Mouse (Mus musculus) heart, postnatal 0 days (tissue): ENCODE results near the gene Rcn3. TPM values are rescaled to one million over a fixed set of nuclear protein-coding genes. Genes with fewer than 3 reads are reported as not detected.

Source experiments
- ATAC-seq: fragments of 200-750 bp; cut with Nextera tagmentation; 2 replicates; pipeline ENCODE4 v1.8.0; 2017; ENCODE audit warnings: low read depth, moderate number of reproducible peaks, moderate library complexity; ENCODE audit not compliant: insufficient read depth
- DNase-seq: peaks from one replicate; pipeline ENCODE4 v3.0.0-alpha.2; 2016; ENCODE audit warnings: low spot score
- H3K27ac ChIP-seq: fragments of 300-500 bp; sonication (generic); 2 replicates; pipeline ENCODE4 v1.5.1; 2014; ENCODE audit warnings: low read depth, mild to moderate bottlenecking
- H3K27me3 ChIP-seq: fragments of 300-500 bp; sonication (generic); 2 replicates; pipeline ENCODE4 v1.6.1; 2014; ENCODE audit warnings: low read length, mixed read lengths; ENCODE audit not compliant: control insufficient read depth, insufficient read depth
- H3K36me3 ChIP-seq: fragments of 300-500 bp; sonication (generic); replicated peaks from 2 replicates; pipeline ENCODE4 v1.6.1; 2014; ENCODE audit warnings: low read length, mixed read lengths; ENCODE audit not compliant: control insufficient read depth, insufficient read depth
- H3K4me1 ChIP-seq: fragments of 300-500 bp; sonication (generic); 2 replicates; pipeline ENCODE4 v1.6.1; 2014; ENCODE audit warnings: antibody characterized with exemption; ENCODE audit not compliant: control insufficient read depth, insufficient read depth
- H3K4me2 ChIP-seq: fragments of 300-500 bp; sonication (generic); 2 replicates; pipeline ENCODE4 v1.6.1; 2014; ENCODE audit warnings: low read depth, mild to moderate bottlenecking, low read length, moderate library complexity
- H3K4me3 ChIP-seq: fragments of 300-500 bp; sonication (generic); 2 replicates; pipeline ENCODE4 v1.5.1; 2014; ENCODE audit warnings: low read depth, low read length
- H3K9ac ChIP-seq: fragments of 300-500 bp; sonication (generic); replicated peaks from 2 replicates; pipeline ENCODE4 v1.6.1; 2014; ENCODE audit warnings: low read depth, low read length, mixed read lengths
- H3K9me3 ChIP-seq: fragments of 300-500 bp; sonication (generic); replicated peaks from 2 replicates; pipeline ENCODE4 v1.6.1; 2016; ENCODE audit warnings: low read length; ENCODE audit not compliant: control insufficient read depth
- CTCF ChIP-seq: IDR thresholded peaks from 2 replicates; pipeline ENCODE4 v1.5.1; 2016; ENCODE audit warnings: antibody characterized with exemption, control low read depth, low read depth
- EP300 ChIP-seq: IDR thresholded peaks from 2 replicates; pipeline ENCODE4 v1.6.1; 2016; ENCODE audit warnings: antibody characterized with exemption, low read depth
- WGBS: fragments of 180-500 bp; shearing (Covaris S2); extraction: QIAGEN DNeasy Blood & Tissue Kit; methylation state at CpG from one replicate; pipeline ENCODE4 v1.1.7; 2014; 5-methylcytosine and 5-hydroxymethylcytosine counted together
- polyA plus RNA-seq: library from polyadenylated mRNA; unstranded; fragments of >200 nt; fragmentation: Nextera tagmentation; extraction: Ambion mirVana; gene quantifications from 2 replicates; pipeline ENCODE4 v1.2.1, GENCODE M21; 2015
- total RNA-seq: library from RNA; depleted of rRNA; stranded (reverse); fragments of >200 nt; gene quantifications from 2 replicates; pipeline ENCODE4 v1.2.3, GENCODE M21; 2014; ENCODE audit warnings: low replicate concordance

Rcn3 gene
- total and polyA plus RNA-seq, 2 experiments from 2014 or later, result 100 to 125 TPM

DNA sequence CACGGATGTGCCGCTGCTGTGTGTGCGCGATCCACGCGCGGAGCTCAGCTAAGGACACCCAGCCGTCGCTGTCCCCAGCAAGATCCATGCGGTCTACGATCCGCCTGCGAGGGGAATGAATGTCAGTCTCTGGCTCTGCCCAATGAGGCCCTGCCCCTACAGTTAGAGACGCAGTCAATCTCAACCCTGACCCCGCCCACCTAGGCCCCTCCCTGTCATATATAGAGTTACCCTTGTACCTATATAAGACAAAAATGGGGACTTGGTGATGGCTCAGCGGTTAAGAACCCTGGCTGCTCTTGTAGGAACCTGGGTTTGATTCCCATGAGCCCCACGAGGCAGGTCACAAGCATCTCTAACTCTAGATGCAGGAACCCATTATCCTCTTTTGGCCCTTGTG lies 3.4 kb downstream of the Rcn3 start:
- 0 out of 2 replicates have a peak, but pooled peaks cover 10% of the 10 kb centered on the region for H3K36me3 ChIP-seq
- no peaks in the 10 kb centered on the region for H3K27me3 ChIP-seq
- H3K4me2 ChIP-seq, result no peak overlapping the region
- no peak overlapping the region for H3K4me3 ChIP-seq
- no peak overlapping the region for H3K9ac ChIP-seq
- WGBS, result 87% methylated on average over 17 of the region's 17 CpGs
- H3K4me1 ChIP-seq, result no peaks in the 10 kb centered on the region; the same call in 1 of the 2 replicates
- ATAC-seq (no peak), DNase-seq (no peak)
- TF ChIP-seq EP300, result no peak
- H3K27ac ChIP-seq, result no peak overlapping the region
- H3K9me3 ChIP-seq, result no peaks in the 10 kb centered on the region

DNA sequence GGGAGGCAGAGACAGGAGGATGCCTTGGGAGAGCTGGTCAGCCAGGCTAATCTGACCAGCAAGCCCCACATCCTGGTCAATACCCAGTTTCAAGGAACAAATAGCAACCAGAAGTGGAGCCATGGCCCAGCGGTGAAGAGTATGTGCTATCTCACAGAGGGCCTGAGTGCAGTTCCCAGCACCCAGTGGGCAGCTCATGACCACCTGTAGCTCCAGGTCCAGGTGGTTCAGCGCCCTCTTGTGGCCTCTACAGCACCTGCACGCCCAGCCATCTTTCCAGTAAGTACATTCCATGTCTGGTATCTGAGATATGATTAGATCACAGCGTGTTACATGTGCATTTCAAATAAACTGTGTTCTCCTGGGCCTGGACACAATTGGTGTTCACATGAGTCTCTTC lies 5.9 kb downstream of the Rcn3 start:
- H3K9ac ChIP-seq, result no peak overlapping the region
- H3K4me2 ChIP-seq, result no peak overlapping the region
- H3K27ac ChIP-seq, result no peak overlapping the region
- H3K27me3 ChIP-seq, result no peaks in the 10 kb centered on the region
- no peak for ATAC-seq
- DNase-seq, result no peak
- H3K9me3 ChIP-seq, result no peaks in the 10 kb centered on the region
- TF ChIP-seq CTCF (no peak), EP300 (no peak)
- 0 out of 2 replicates have a peak, but pooled peaks cover 10% of the 10 kb centered on the region for H3K36me3 ChIP-seq
- no peaks in the 10 kb centered on the region for H3K4me1 ChIP-seq
- no peak overlapping the region for H3K4me3 ChIP-seq
- WGBS, result 83% methylated on average over 4 of the region's 4 CpGs

DNA sequence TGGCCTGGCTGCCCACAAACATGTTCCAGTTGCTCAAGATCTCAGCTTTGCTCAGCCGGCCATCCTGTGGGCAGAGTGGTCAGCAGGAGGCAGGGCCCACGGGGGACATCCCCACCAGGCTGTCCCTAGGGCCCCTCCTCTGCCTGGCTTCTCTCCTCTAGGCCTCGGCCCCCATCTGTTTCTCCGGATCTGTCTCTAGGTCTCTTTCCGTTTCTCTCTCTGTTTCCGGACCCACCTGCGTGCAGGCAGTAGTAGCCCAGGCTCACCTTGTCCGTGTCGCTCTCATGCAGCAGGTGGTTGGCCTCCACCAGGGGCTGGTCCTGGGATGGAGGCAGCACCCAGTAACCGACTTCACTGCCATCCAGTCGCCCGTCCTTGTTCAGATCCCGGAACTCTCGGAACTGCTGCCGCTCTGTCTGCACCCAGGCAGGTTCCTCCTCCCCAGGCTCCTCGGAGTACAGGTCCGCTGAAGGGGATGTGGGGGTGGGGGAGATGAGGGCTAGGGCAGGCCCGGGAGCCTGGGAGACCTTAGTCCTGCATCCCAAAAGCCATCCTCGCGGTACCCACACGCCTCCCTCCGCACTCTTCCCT lies 8.6 kb downstream of the Rcn3 start:
- Histone ChIP-seq H3K36me3 (0 out of 2 replicates have a peak, but pooled peaks cover 10% of the 10 kb centered on the region), H3K27ac (no peak overlapping the region), H3K4me1 (no peaks in the 10 kb centered on the region), H3K4me3 (no peak overlapping the region), H3K27me3 (no peaks in the 10 kb centered on the region), H3K4me2 (no peak overlapping the region), H3K9me3 (no peaks in the 10 kb centered on the region), H3K9ac (no peak overlapping the region; the same call in 1 of the 2 replicates)
- DNase-seq (no peak), ATAC-seq (no peak)
- TF ChIP-seq EP300 (no peak), CTCF (no peak)
- 80% methylated on average over 20 of the region's 22 CpGs for WGBS

DNA sequence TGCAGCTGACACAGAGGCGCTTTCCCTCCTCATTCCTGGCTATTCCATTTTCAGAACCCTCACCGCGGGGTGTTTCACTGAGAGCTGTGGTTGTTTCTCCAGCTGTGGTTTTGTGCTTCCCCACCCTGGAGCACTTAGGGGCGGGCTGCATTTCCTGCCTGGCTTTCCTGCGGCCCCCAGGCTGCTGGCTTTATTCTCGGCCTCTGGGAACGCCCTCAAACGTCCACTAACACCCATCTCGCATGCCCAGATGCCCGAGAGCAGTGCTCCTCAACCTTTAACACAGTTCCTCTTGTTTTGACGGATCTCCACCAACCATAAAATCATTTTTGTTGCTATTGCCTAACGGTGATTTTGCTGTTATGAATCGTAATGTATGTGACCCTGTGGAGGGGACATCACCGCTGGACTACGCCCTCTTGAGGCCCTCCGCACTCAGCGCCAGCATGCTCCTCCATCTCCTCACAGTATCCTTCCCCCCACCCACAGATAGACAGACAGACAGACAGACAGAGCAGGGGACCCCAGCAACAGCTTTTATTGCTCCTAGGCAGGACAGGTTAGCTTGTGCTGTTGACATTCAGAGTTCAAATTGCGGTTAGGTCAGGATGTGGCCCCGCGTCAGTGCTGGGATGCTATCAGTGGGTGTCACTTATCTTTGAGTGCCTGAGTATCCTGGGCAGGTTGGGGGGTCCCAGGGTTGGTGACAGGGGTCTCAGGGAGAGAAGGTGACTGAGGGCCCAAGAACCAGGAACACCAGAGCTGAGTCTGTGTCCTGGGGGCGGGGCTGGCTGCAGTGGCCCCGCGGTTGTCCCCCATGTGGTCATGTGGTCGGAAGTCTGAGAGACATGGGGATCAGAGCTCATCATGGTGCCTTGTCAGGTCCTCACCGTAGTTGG lies 9.4 kb downstream of the Rcn3 start:
- Histone ChIP-seq H3K27ac (peak overlapping the region; percentile 73), H3K9ac (no peak overlapping the region; the same call in 1 of the 2 replicates), H3K4me3 (no peak overlapping the region), H3K4me2 (peak overlapping the region; percentile 16; the same call in 1 of the 2 replicates), H3K4me1 (no peaks in the 10 kb centered on the region), H3K9me3 (no peaks in the 10 kb centered on the region), H3K27me3 (no peaks in the 10 kb centered on the region), H3K36me3 (peaks cover 12% of the 10 kb centered on the region; the same call in 1 of the 2 replicates)
- ATAC-seq (peak; percentile 49; the same call in 1 of the 2 replicates), DNase-seq (peak; percentile 45)
- 55% methylated on average over 25 of the region's 25 CpGs for WGBS
- TF ChIP-seq EP300 (peak; percentile 33; the same call in 1 of the 2 replicates), CTCF (no peak)

DNA sequence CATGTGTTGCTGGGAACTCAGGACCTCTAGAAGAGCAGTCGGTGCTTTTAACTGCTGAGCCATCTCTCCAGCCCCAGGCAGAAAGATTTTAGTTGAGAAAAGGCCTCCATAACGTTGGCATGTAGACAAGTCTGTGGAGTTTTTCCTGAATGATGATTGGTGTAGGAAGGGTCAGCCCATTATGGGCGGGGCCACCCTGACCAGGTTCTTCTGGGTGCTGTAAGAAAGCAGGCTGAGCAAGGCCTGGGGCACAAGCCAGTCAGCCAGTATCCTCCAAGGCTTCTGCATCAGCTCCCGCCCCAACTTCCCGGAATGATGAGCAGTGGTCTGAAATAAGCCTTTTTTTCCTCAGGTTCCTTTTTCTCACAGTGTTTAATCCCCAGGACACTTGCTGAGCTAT lies 11.0 kb downstream of the Rcn3 start:
- no peak overlapping the region for H3K9ac ChIP-seq
- ATAC-seq (no peak), DNase-seq (no peak)
- WGBS, result 55% methylated on average over 5 of the region's 5 CpGs
- H3K27me3 ChIP-seq, result no peaks in the 10 kb centered on the region
- no peak overlapping the region for H3K4me3 ChIP-seq
- TF ChIP-seq EP300 (no peak), CTCF (no peak)
- no peaks in the 10 kb centered on the region for H3K9me3 ChIP-seq
- no peak overlapping the region for H3K27ac ChIP-seq
- no peak overlapping the region for H3K4me2 ChIP-seq
- peaks cover 22% of the 10 kb centered on the region for H3K36me3 ChIP-seq
- peaks cover 2% of the 10 kb centered on the region; the same call in 1 of the 2 replicates for H3K4me1 ChIP-seq
